Mouse (Mus musculus) left cerebral cortex, postnatal 36 days (tissue): ENCODE data around the gene Slc25a18. TPM values are rescaled to one million over a fixed set of nuclear protein-coding genes. Genes with fewer than 3 reads are reported as not detected.

Source experiments
- DNase-seq, 2 experiments: peaks; one replicate each; pipeline ENCODE4 v3.0.0; 2021 to 2022; ENCODE audit warnings: low spot score in 2 of 2, mixed read lengths in 1 of 2
- intact Hi-C: fragments of 180-260 bp; cut with DNase I; formaldehyde crosslinking; loops from one replicate; pipeline ENCODE4 v1.15.1; 2025
- microRNA-seq: library from miRNA; unstranded; fragments of <30 nt; microRNA quantifications from one replicate; pipeline ENCODE4 v1.2.0, GENCODE M21; 2022
- total RNA-seq, 2 experiments: library from RNA; stranded (reverse); gene quantifications; 2 replicates each; pipeline ENCODE4 v1.2.3; 2021

The Slc25a18 gene
- total RNA-seq, 2 experiments from 2014 or later, result 59.5 to 70.6 TPM

DNA sequence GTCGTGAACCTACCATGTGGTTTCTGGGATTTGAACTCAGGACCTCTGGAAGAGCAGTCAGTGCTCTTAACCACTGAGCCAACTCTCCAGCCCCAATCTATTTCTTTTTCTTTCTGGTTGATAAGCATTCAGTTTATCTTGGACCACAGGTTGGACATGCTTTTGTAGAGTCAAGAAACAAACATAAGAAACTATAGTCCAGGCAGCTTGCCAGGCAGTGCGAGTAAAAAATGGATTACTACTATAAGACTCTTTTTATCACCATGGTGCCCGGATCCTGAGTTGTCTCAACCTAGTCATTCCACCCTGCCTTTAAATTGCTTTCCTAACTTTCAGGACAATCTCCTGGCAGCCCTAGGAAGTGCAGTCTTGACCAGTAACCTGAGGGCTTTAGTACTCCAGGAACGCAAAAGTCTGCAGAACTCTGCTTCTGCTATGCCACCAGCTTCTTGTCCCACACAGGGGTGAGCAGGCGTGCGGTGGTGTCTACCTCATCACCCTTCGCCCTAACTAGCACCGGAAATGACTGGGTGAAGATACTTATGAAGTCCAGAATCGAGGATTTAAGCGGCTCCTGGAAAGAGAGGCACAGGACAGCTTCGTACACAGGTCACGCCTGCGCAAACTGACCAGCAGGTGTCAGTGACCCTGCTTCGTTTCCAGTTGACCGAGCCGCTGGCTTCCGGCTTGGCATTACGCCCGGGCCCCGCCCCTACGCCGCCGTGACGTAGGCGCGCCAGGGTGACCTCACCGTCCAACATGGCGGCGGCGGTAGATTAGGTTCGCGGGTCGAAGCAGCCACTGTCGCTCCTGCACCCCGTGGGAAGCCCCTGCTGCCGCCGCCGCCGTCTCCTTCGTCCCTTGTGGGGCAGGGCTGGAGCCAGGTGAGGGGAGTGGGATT lies 62.3 kb downstream of the Slc25a18 start, which contains the start of gene Bcl2l13:
Gene Bcl2l13 (plus strand): TSS at position 739 of the 901 bp plus-strand sequence.
- DNase-seq, result peak; percentile 94 to 95
- intact Hi-C loops, result no loop called here

DNA sequence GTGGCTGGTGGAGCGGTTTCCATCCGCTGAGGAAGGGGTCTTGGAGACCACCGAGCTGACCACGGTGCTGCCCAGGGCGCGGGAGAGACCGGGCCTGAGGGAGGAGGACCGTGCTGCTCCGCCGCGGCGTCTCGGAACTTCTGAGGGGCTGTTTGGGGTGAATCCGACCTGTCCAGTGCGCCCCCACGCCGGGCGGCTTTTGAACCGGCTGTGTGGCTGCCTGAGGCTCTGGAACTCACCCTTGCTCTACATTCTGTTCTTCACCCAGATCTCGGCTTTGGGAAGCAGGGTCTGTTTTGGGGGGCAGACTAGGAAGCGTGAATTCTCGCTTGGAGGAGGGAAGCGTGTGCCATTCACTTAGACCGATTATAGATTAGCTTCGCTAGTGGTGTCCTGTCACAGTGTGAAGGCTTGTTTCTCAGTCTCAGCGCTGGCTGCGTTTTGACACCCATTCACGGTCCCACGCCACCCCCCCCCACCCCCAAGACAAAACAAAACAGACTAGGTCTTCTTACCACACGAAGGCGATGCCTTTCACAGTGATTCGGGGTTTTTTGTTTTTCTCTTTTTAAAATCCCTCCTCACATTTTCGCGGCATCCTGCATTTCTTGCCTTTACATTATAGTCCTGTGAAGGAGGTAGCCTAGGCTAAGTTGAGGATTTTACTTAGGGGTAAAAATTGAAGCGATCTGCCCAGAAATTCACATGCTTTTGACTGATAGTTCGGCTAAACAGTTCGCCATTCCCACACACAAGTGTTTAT lies 63.2 kb downstream of the Slc25a18 start:
- DNase-seq, result no peak
- intact Hi-C loops, result no loop called here

DNA sequence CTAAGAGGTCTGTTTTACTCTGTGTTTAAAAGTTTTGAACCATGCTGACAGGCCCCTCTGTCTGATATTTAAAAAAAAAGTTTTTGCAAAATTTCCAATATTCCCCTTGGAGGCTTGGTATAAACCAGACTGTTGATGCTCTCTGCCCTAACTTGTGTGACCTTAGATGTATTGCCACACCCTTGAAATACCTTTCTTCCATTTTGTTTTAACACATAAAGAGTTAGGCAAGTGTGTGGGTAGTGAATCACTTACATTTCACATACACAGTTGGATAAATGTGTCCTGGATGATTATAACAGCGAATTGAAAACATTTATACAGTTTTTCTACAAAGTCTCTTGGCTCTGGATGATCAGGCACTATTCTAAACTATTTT lies 63.8 kb downstream of the Slc25a18 start:
- no peak for DNase-seq
- intact Hi-C loops, result no loop called here

DNA sequence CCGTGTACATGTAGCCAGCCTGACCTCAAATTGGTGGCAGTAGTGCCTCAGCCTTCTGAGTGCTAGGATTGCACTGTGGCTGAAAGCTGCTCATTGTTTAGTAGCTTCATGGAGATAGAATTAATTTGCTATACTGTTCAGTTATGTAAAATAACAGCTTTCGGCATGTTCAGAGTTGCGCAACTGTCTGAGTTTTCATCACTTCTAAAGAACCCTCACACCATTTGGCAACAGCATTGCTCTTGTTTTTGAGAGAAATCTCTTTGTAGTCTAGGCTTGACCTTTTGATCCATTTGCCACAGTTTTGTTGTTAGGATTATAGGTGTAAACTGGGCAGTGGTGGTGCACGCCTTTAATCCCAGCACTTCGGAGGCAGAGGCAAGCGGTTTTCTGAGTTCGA lies 66.9 kb downstream of the Slc25a18 start:
- intact Hi-C loops, result no loop called here
- no peak for DNase-seq

DNA sequence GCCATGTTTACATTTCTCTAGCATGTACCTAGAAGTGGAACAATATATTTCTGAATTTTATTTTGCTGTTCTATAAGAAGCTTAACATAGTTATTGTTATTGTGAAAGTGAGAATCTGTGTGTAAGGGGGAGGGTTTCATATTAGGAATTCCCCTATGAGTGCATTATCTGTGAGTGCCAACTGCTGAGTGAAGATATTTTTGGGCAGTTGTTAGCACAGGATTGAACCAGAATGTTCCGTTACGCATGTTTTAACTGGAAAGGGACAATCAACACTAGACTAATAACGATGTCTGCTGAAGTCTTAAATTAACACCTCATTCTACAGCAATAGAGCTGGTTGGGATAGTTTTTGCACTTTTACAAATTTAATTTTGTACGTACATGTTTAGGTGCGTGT lies 68.4 kb downstream of the Slc25a18 start:
- intact Hi-C loops, result no loop called here
- DNase-seq, result no peak

Small RNA genes lying within 50 kb of the gene (microRNA-seq; reads per million reads assigned to microRNA genes)
- not detected for gene Gm25193

Other genes starting within 250 kb of the Slc25a18 start
- gene Hdhd5, start 242.3 kb upstream of the Slc25a18 start, total RNA-seq, result 10 to 100 TPM; 30.9 to 44.9 TPM
- 1 to 10 TPM; 3.7 to 3.9 TPM for gene Cecr2, start 107.2 kb upstream of the Slc25a18 start, total RNA-seq
- gene Atp6v1e1, start 49.2 kb downstream of the Slc25a18 start, total RNA-seq, result 100 to 1,000 TPM; 539 to 601 TPM
- gene Bcl2l13, start 62.6 kb downstream of the Slc25a18 start, total RNA-seq, result 10 to 100 TPM; 45.5 to 55.5 TPM
- 10 to 100 TPM in 1 of 2 experiments, 1 to 10 TPM in 1; 10.0 to 12.4 TPM for gene Bid, start 143.3 kb downstream of the Slc25a18 start, total RNA-seq